In the genomic region with DNA sequence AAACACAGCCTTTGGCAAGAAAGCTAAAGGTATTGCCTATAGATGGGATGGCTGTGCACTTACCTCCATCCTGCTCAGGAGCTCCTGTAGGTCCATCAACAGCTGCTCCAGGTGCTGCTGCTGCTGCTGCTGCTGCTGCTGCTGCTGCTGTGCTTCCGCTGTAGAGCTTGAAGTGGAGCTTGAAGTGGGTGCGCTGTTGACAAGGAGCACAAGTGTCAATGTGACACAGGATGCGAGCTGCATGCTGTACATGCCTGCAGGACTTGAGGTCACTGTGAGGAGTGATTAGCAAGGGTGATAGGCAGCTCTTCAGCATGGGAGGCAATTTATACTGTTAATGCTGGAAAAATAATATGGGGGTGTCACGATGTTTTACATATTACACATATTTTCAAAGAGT, we compare ENCODE assay signal across 23 mouse cellular contexts. TPM values are rescaled to one million over a fixed set of nuclear protein-coding genes. Genes with fewer than 3 reads are reported as not detected.
DNase-seq lines count a peak whose midpoint lies in the region; ATAC-seq and TF ChIP-seq lines count a peak whose summit lies in the region.
"Had no signal": no experiment of that assay in that cellular context is flagged by ENCODE, and none has a peak within 500 bp of the region (broad histone marks: within the 10 kb centered on the region; RNA-seq: fewer than 3 reads in every experiment).

Il2 (minus strand) TSS at position 305 of the 400 bp plus-strand sequence.

- 86% methylated on average over 4 of the region's 4 CpGs for WGBS in hindbrain, embryonic 16.5 days
- 83% methylated on average over 4 of the region's 4 CpGs for WGBS in midbrain, embryonic 10.5 days

- no peaks in the 10 kb centered on the region for H3K9me3 ChIP-seq in megakaryocyte, embryonic 14.5 days
- H3K9me3 ChIP-seq in hindbrain, embryonic 16.5 days (ENCODE audit: control insufficient read depth, low read length): no peaks in the 10 kb centered on the region
- H3K9me3 ChIP-seq in midbrain, embryonic 10.5 days (replicated peaks): no peaks in the 10 kb centered on the region
- H3K9me3 ChIP-seq: embryonic facial prominence, embryonic 13.5 days; forebrain, embryonic 13.5 days; hindbrain, embryonic 10.5 days had no signal

- H3K4me1 ChIP-seq in megakaryocyte, embryonic 14.5 days: peaks cover 33% of the 10 kb centered on the region
- no peaks in the 10 kb centered on the region for H3K4me1 ChIP-seq in hindbrain, embryonic 16.5 days (ENCODE audit: control insufficient read depth, insufficient read depth, low read depth, low read length)
- H3K4me1 ChIP-seq in midbrain, embryonic 10.5 days: no peaks in the 10 kb centered on the region
- H3K4me1 ChIP-seq: embryonic facial prominence, embryonic 13.5 days; forebrain, embryonic 13.5 days; hindbrain, embryonic 10.5 days had no signal

- peak; percentile 6 for DNase-seq in thymus, postnatal 25 days
- DNase-seq in thymus, adult 18-20 months: no peak
- peak; percentile 6 for DNase-seq in brain, embryonic 14.5 days (ENCODE audit: low read depth)
- no peak for DNase-seq in midbrain, embryonic 10.5 days (ENCODE audit: low spot score)
- no peak for DNase-seq in kidney, postnatal 36 days
- DNase-seq: adrenal gland, adult 8-10 months; adrenal gland, postnatal 36 days; cerebellum, adult 11-12 months; cerebellum, adult 9-10 months; cerebellum, postnatal 36 days; forebrain, postnatal 0 days; gastrocnemius, adult 2 months; gastrocnemius, postnatal 25 days; heart, postnatal 14 days had no signal

- H3K4me2 ChIP-seq in hindbrain, embryonic 16.5 days (ENCODE audit: low read length): no peak within 1 kb of the TSS
- H3K4me2 ChIP-seq: embryonic facial prominence, embryonic 13.5 days; forebrain, embryonic 13.5 days; hindbrain, embryonic 14.5 days had no signal

- no peak within 1 kb of the TSS for H3K9ac ChIP-seq in hindbrain, embryonic 16.5 days (ENCODE audit: low read depth, low read length)
- H3K9ac ChIP-seq: embryonic facial prominence, embryonic 13.5 days; forebrain, embryonic 13.5 days; forebrain, postnatal 0 days; hindbrain, embryonic 14.5 days had no signal

- H3K27me3 ChIP-seq in megakaryocyte, embryonic 14.5 days (replicated peaks): peaks cover 4% of the 10 kb centered on the region
- no peaks in the 10 kb centered on the region for H3K27me3 ChIP-seq in hindbrain, embryonic 16.5 days (replicated peaks; ENCODE audit: control insufficient read depth, insufficient read depth, low read length)
- H3K27me3 ChIP-seq in midbrain, embryonic 10.5 days (ENCODE audit: low read depth, poor library complexity, severe bottlenecking): no peaks in the 10 kb centered on the region
- H3K27me3 ChIP-seq: CH12.LX; embryonic facial prominence, embryonic 13.5 days; forebrain, embryonic 13.5 days had no signal

- TF ChIP-seq CTCF in brain, embryonic 14.5 days (IDR thresholded peaks at IDR 0.05; ENCODE audit: borderline replicate concordance, extremely low read depth, insufficient read depth, insufficient read length): no peak

- ATAC-seq in CD4-positive, CD25-positive, alpha-beta regulatory T cell, adult 4 months: peak; percentile 48
- ATAC-seq in hindbrain, embryonic 16.5 days: no peak
- ATAC-seq: forebrain, embryonic 13.5 days; forebrain, postnatal 0 days; Patski had no signal

- H3K27ac ChIP-seq in hindbrain, embryonic 16.5 days (ENCODE audit: low read depth, low read length): no peak within 1 kb of the TSS
- no peak within 1 kb of the TSS for H3K27ac ChIP-seq in midbrain, embryonic 10.5 days (replicated peaks)
- H3K27ac ChIP-seq: embryonic facial prominence, embryonic 13.5 days; forebrain, embryonic 13.5 days; gastrocnemius, adult 2 months; hindbrain, embryonic 10.5 days; hindbrain, embryonic 14.5 days had no signal

- no peaks in the 10 kb centered on the region for H3K36me3 ChIP-seq in megakaryocyte, embryonic 14.5 days (replicated peaks; ENCODE audit: low read length)
- no peaks in the 10 kb centered on the region for H3K36me3 ChIP-seq in hindbrain, embryonic 16.5 days (ENCODE audit: control insufficient read depth, insufficient read depth, low read length)
- H3K36me3 ChIP-seq in midbrain, embryonic 10.5 days: no peaks in the 10 kb centered on the region
- H3K36me3 ChIP-seq: embryonic facial prominence, embryonic 13.5 days; hindbrain, embryonic 10.5 days had no signal

- H3K4me3 ChIP-seq in megakaryocyte, embryonic 14.5 days (replicated peaks): peak within 1 kb of the TSS; percentile 6
- no peak within 1 kb of the TSS for H3K4me3 ChIP-seq in hindbrain, embryonic 16.5 days (ENCODE audit: low read length)
- H3K4me3 ChIP-seq in midbrain, embryonic 10.5 days: no peak within 1 kb of the TSS
- H3K4me3 ChIP-seq: embryonic facial prominence, embryonic 13.5 days; forebrain, embryonic 13.5 days; gastrocnemius, adult 2 months; hindbrain, embryonic 10.5 days had no signal

- TF ChIP-seq POLR2A in brain, embryonic 14.5 days (IDR thresholded peaks at IDR 0.05; ENCODE audit: borderline replicate concordance, extremely low read depth, insufficient read depth, insufficient read length, poor library complexity, severe bottlenecking): no peak

RNA-seq across cellular contexts. Expression of gene Il2, which starts in this region (rescaled TPM):
- polyA plus RNA-seq in CD4-positive, CD25-positive, alpha-beta regulatory T cell, adult 4 months (2017; shearing (Covaris generic)): 1 to 10 TPM in 1 of 2 experiments, under 1 TPM in 1; 0.60 to 1.0 TPM
- polyA plus RNA-seq in brain, embryonic 14.5 days (2012; rRNA removed): 0.15 TPM in 2 replicates
- polyA plus RNA-seq in megakaryocyte, embryonic 14.5 days (2012; ENCODE audit: insufficient read depth, low replicate concordance): not detected in 2 replicates
- polyA plus RNA-seq in hindbrain, embryonic 16.5 days (2015; fragmentation: Nextera tagmentation; extraction: Ambion mirVana): 0.24 TPM in 1 of 2 replicates, not detected in the other
- 0.17 and 0.20 TPM in 2 replicates for polyA plus RNA-seq in midbrain, embryonic 10.5 days (2016; fragmentation: Nextera tagmentation; extraction: Ambion mirVana)

Comparison
In these comparisons a context has a peak if more than half of its experiments do, and no peak if none do; other contexts are left out.
1. Peak in DNase-seq in brain, embryonic 14.5 days; RNA of the gene not detected or under 1 TPM.